Comparison of ENCODE assay signal across 7 mouse cellular contexts in the genomic region with DNA sequence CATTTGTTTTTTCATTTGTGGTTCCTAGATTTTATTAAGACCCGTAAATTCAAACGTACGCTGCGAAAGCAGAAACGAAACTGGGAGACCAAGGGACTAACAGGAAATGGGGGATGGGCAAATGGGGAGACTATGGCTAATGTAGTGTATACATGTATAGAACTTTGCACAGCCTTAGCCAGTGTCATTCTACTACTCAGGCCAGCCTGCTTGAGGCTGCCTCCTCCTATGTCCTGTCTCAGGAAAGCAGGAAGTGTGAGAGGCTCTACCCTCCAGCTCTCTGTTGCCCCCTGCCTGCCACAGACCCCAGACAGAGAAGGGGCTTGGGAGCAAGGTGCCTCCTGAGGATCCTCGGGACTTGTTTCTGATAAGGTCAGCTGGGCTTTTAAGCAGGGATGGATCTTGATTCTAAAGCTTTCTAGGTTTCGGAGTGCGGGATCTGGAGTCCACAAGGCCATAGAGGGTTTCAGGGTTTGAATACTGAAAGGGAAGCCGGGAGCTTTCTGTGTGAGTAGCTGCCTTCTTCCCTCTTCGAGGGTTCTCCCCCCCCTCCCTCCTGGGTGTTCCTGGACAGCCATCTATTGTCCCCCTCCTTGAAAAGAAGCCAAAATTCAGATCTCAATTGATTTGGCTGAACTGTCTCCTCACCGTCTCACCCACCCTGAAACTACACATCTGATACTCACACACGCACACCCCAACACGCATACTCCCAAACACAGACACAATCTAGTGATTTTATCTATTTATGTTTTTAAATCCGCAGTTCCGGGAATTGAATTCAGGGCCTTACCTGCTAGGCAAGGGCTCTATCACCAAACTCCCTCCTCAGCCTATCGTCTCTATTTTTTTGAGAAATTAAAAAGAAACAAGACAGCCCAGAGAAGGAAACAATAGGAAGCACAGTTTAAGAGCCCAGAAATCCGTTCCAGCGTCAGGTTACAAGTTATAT. TPM values are rescaled to one million over a fixed set of nuclear protein-coding genes. Genes with fewer than 3 reads are reported as not detected.
DNase-seq lines count a peak whose midpoint lies in the region; ATAC-seq and TF ChIP-seq lines count a peak whose summit lies in the region.

No protein-coding gene starts in this region.

- peak in 1 of 2 experiments; percentile 69; a peak in 3 of 4 replicates for TF ChIP-seq CTCF in CH12.LX (conservative IDR thresholded peaks at IDR 0.05 in 1 of 2, IDR thresholded peaks at IDR 0.05 in 1 of 2; ENCODE audit: low read depth in 2 of 2, low read length in 2 of 2)
- peak; percentile 45 for TF ChIP-seq CTCF in kidney, adult 2 months (conservative IDR thresholded peaks at IDR 0.05; ENCODE audit: insufficient read depth, insufficient read length, low read depth, low read length)

- H3K4me2 ChIP-seq in CH12.LX (ENCODE audit: insufficient read depth, low read depth, poor library complexity, severe bottlenecking), result peak overlapping the region; percentile 99
- 0 out of 2 replicates have a peak overlapping the region, but pooled peaks have one; percentile 5 for H3K4me2 ChIP-seq in lung, embryonic 16.5 days (ENCODE audit: low read depth, low read length)
- no peak overlapping the region for H3K4me2 ChIP-seq in midbrain, embryonic 11.5 days

- in situ Hi-C loops in CH12.LX (cut with MboI; ENCODE audit: low pct_ligation_motif_present, low pct_unique_long_range_greater_than_20kb, low sequenced_read_pairs), result loop anchor here (10.0 kb wide), 1 partner anchor 92 kb away; no protein-coding TSS in a partner anchor

- 59% methylated on average over 18 of the region's 18 CpGs for WGBS in kidney, adult 2 months
- 74% methylated on average over 18 of the region's 18 CpGs for WGBS in lung, embryonic 16.5 days
- WGBS in midbrain, embryonic 11.5 days, result 88% methylated on average over 18 of the region's 18 CpGs

- H3K36me3 ChIP-seq in CH12.LX (replicated peaks in 1 of 2; ENCODE audit: control insufficient read depth in 1 of 2, insufficient read depth in 1 of 2, low read length in 1 of 2), result peaks cover 14 to 36% of the 10 kb centered on the region in 2 experiments
- H3K36me3 ChIP-seq in kidney, adult 2 months (ENCODE audit: control insufficient read depth, insufficient read depth, low read length), result no peaks in the 10 kb centered on the region
- peaks cover 11% of the 10 kb centered on the region; the same call in 1 of the 2 replicates for H3K36me3 ChIP-seq in lung, embryonic 16.5 days (ENCODE audit: control insufficient read depth, insufficient read depth, low read length)
- no peaks in the 10 kb centered on the region for H3K36me3 ChIP-seq in midbrain, embryonic 11.5 days (ENCODE audit: control insufficient read depth, insufficient read depth, low read length)

- no peaks in the 10 kb centered on the region for H3K27me3 ChIP-seq in CH12.LX (replicated peaks)
- no peaks in the 10 kb centered on the region for H3K27me3 ChIP-seq in kidney, adult 2 months (replicated peaks; ENCODE audit: control insufficient read depth, insufficient read depth, low read length)
- no peaks in the 10 kb centered on the region for H3K27me3 ChIP-seq in lung, embryonic 16.5 days (ENCODE audit: control insufficient read depth, insufficient read depth, low read depth, low read length)
- H3K27me3 ChIP-seq in midbrain, embryonic 11.5 days (ENCODE audit: control insufficient read depth, insufficient read depth, low read length), result no peaks in the 10 kb centered on the region

- dilution Hi-C loops in CH12.LX (cut with MboI; ENCODE audit: extremely low pct_ligation_motif_present, extremely low pct_unique_long_range_greater_than_20kb, low sequenced_read_pairs), result no loop called here

- peak overlapping the region; percentile 96 for H3K9ac ChIP-seq in CH12.LX (ENCODE audit: insufficient read depth, low read depth)
- H3K9ac ChIP-seq in lung, embryonic 16.5 days (ENCODE audit: low read length), result peak overlapping the region; percentile 7; the same call in 1 of the 2 replicates
- no peak overlapping the region for H3K9ac ChIP-seq in midbrain, embryonic 11.5 days (ENCODE audit: low read length)

- peaks cover 7 to 18% of the 10 kb centered on the region in 2 experiments for H3K4me1 ChIP-seq in CH12.LX (ENCODE audit: control insufficient read depth in 1 of 2, insufficient read depth in 2 of 2)
- 0 out of 2 replicates have a peak, but pooled peaks cover 2% of the 10 kb centered on the region for H3K4me1 ChIP-seq in kidney, adult 2 months (ENCODE audit: control insufficient read depth, insufficient read depth, low read length)
- H3K4me1 ChIP-seq in lung, embryonic 16.5 days (replicated peaks; ENCODE audit: control insufficient read depth, insufficient read depth, low read length), result no peaks in the 10 kb centered on the region
- no peaks in the 10 kb centered on the region for H3K4me1 ChIP-seq in midbrain, embryonic 11.5 days (ENCODE audit: control insufficient read depth, insufficient read depth, low read length)

- peak overlapping the region; percentile 59 to 72 (median 69) for H3K4me3 ChIP-seq in CH12.LX (replicated peaks in 1 of 3; ENCODE audit: low read depth in 2 of 3, low read length in 2 of 3, poor library complexity in 1 of 3)
- H3K4me3 ChIP-seq in kidney, adult 2 months (ENCODE audit: insufficient read depth, low read depth, low read length), result peak overlapping the region; percentile 48
- H3K4me3 ChIP-seq in lung, embryonic 16.5 days (ENCODE audit: low read length), result no peak overlapping the region; the same call in 1 of the 2 replicates
- no peak overlapping the region for H3K4me3 ChIP-seq in midbrain, embryonic 11.5 days (ENCODE audit: low read depth, low read length)

- TF ChIP-seq EP300 in CH12.LX (IDR thresholded peaks at IDR 0.05; ENCODE audit: low read length), result peak; percentile 86

- H3K9me3 ChIP-seq in CH12.LX (replicated peaks; ENCODE audit: low read length), result peaks cover 8% of the 10 kb centered on the region
- 0 out of 2 replicates have a peak, but pooled peaks cover 3% of the 10 kb centered on the region for H3K9me3 ChIP-seq in lung, embryonic 16.5 days (ENCODE audit: control insufficient read depth, low read length)
- no peaks in the 10 kb centered on the region for H3K9me3 ChIP-seq in midbrain, embryonic 11.5 days (ENCODE audit: control insufficient read depth, low read length)

- peak; percentile 82 for ATAC-seq in erythroblast, adult 5-6 weeks (replicated peaks; ENCODE audit: low FRiP score, poor library complexity, severe bottlenecking)
- peak; percentile 89 for ATAC-seq in lung, embryonic 16.5 days (ENCODE audit: low read depth)
- no peak for ATAC-seq in midbrain, embryonic 11.5 days (ENCODE audit: low FRiP score)

- peak; percentile 16 for TF ChIP-seq RAD21 in CH12.LX (IDR thresholded peaks at IDR 0.05; ENCODE audit: low read depth, low read length)

- H3K79me2 ChIP-seq in CH12.LX (replicated peaks; ENCODE audit: control insufficient read depth, extremely low read depth, insufficient read depth, poor library complexity, severe bottlenecking), result peaks cover 47% of the 10 kb centered on the region

- peak; percentile 55; the same call in 1 of the 2 replicates for TF ChIP-seq POLR2A in CH12.LX (IDR thresholded peaks at IDR 0.05; ENCODE audit: low read depth, low read length)
- no peak for TF ChIP-seq POLR2A in kidney, adult 2 months (IDR thresholded peaks at IDR 0.05; ENCODE audit: low read depth, low read length)

- DNase-seq in CD4-positive helper T cell, adult 2 months (ENCODE audit: low read depth, low spot score), result peak; percentile 80
- peak; percentile 71 for DNase-seq in CH12.LX (ENCODE audit: extremely low read depth)
- peak; percentile 63 for DNase-seq in kidney, adult 2 months
- DNase-seq in spleen, postnatal 4 days (ENCODE audit: low spot score in 2 of 2), result peak; percentile 62 to 81
- DNase-seq in midbrain, embryonic 11.5 days (ENCODE audit: low spot score, missing footprints), result no peak

- H3K27ac ChIP-seq in CH12.LX (ENCODE audit: insufficient read depth, low read depth), result peak overlapping the region; percentile 77
- H3K27ac ChIP-seq in kidney, adult 2 months (ENCODE audit: insufficient read depth, low read depth, low read length), result peak overlapping the region; percentile 75
- peak overlapping the region; percentile 57 for H3K27ac ChIP-seq in lung, embryonic 16.5 days (ENCODE audit: low read length)
- H3K27ac ChIP-seq in midbrain, embryonic 11.5 days (ENCODE audit: low read depth, low read length), result no peak overlapping the region

TF ChIP-seq in CH12.LX, 34 proteins besides CTCF, POLR2A, EP300 and RAD21 (continues in another document):
- TF ChIP-seq HCFC1 (IDR thresholded peaks at IDR 0.05; ENCODE audit: low read depth, low read length), result no peak
- TF ChIP-seq IRF4 (IDR thresholded peaks at IDR 0.05; ENCODE audit: low read depth, low read length), result peak; percentile 95
- no peak for TF ChIP-seq MYC (IDR thresholded peaks at IDR 0.05; ENCODE audit: low read depth, low read length)
- TF ChIP-seq MAFK (IDR thresholded peaks at IDR 0.05; ENCODE audit: insufficient replicate concordance, low read length), result no peak
- no peak for TF ChIP-seq USF2 (conservative IDR thresholded peaks at IDR 0.05; ENCODE audit: low read depth, low read length)
- no peak for TF ChIP-seq KAT2A (IDR thresholded peaks at IDR 0.05; ENCODE audit: insufficient replicate concordance, low read length)
- 0 out of 2 replicates have a peak, but pooled peaks have one; percentile 20 for TF ChIP-seq TCF12 (IDR thresholded peaks at IDR 0.05; ENCODE audit: low read depth, low read length)
- TF ChIP-seq CHD1 (IDR thresholded peaks at IDR 0.05; ENCODE audit: low read depth, low read length), result no peak
- no peak for TF ChIP-seq NRF1 (IDR thresholded peaks at IDR 0.05; ENCODE audit: low read depth, low read length)
- TF ChIP-seq SMC3 (IDR thresholded peaks at IDR 0.05; ENCODE audit: low read depth, low read length), result peak; percentile 38
- no peak for TF ChIP-seq BHLHE40 (IDR thresholded peaks at IDR 0.05; ENCODE audit: low read depth, low read length)
- TF ChIP-seq GABPA (IDR thresholded peaks at IDR 0.05; ENCODE audit: insufficient replicate concordance, low read depth, low read length), result no peak
- no peak for TF ChIP-seq UBTF (IDR thresholded peaks at IDR 0.05; ENCODE audit: low read depth, low read length)
- no peak; the same call in 1 of the 2 replicates for TF ChIP-seq ZNF384 (IDR thresholded peaks at IDR 0.05; ENCODE audit: low read depth, low read length)
- TF ChIP-seq JUND (conservative IDR thresholded peaks at IDR 0.05; ENCODE audit: low read depth, low read length), result no peak; the same call in 1 of the 2 replicates
- TF ChIP-seq ETS1 (conservative IDR thresholded peaks at IDR 0.05; ENCODE audit: low read depth, low read length), result peak; percentile 42

RNA-seq across cellular contexts. Expression of a gene that starts 7.4 kb away (rescaled TPM):
- total RNA-seq in CH12.LX (2012; rRNA removed) (36.2 and 42.6 TPM in 2 replicates), CH12.LX (2014; rRNA removed) (59.3 and 69.9 TPM in 2 replicates)
- polyA plus RNA-seq in CH12.LX (2012; ENCODE audit: insufficient read length, low read depth), result 53.3 and 64.9 TPM in 2 replicates
- total RNA-seq in erythroblast, adult 5-6 weeks (2015; ENCODE audit: low replicate concordance), result 23.6 and 36.9 TPM in 2 replicates
- total RNA-seq in erythroblast, adult 5-6 weeks (2017; ENCODE audit: low replicate concordance), result 15.7 and 20.4 TPM in 2 replicates
- 5.5 and 6.9 TPM in 2 replicates for polyA plus RNA-seq in kidney, adult 2 months (2012; rRNA removed)
- 54.7 TPM in 2 replicates for polyA plus RNA-seq in lung, embryonic 16.5 days (2015; fragmentation: Nextera tagmentation; extraction: Ambion mirVana)
- polyA plus RNA-seq in midbrain, embryonic 11.5 days (2014; fragmentation: Nextera tagmentation; extraction: Ambion mirVana), result 10.4 and 12.1 TPM in 2 replicates

Comparison
In these comparisons a context has a peak if more than half of its experiments do, and no peak if none do; other contexts are left out.
1. H3K4me3 ChIP-seq: peak in CH12.LX (3 of 3) and kidney, adult 2 months (single experiment); none in lung, embryonic 16.5 days (single experiment) and midbrain, embryonic 11.5 days (single experiment).